Mouse (Mus musculus): ENCODE data around the gene Mmp7. TPM values are rescaled to one million over a fixed set of nuclear protein-coding genes. Genes with fewer than 3 reads are reported as not detected.

Gene Mmp7
- polyA plus RNA-seq, 1 experiment from 2014 or later = 8.8 TPM

DNA sequence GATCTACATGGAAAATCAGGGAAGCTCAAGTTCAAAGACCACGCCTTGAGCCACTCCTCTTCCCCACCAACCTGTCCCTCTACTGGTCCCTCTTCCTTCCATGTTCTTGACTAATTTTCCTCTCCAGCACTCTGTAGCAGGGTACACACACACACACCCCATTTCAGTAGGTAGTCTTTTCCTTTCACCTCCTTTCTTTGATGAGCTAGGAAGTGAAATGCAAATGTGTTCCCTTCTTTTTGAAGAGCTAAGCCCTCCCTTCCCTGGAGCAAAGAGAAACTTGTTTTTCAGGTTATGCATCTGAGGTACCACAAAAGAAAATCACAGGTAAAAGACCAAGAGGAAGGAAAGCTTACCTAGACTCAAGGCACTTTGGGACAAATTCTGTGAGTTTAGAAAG, 29.7 kb downstream of the Mmp7 start:
- Histone ChIP-seq H3K4me3 (ENCODE audit: low read depth, low read length) (no peak overlapping the region), H3K4me1 (replicated peaks; ENCODE audit: control insufficient read depth, insufficient read depth, low read length) (no peaks in the 10 kb centered on the region), H3K9me3 (ENCODE audit: control insufficient read depth) (no peaks in the 10 kb centered on the region), H3K27ac (ENCODE audit: low read depth, low read length) (no peak overlapping the region), H3K9ac (ENCODE audit: low read depth, low read length) (no peak overlapping the region), H3K4me2 (replicated peaks; ENCODE audit: low read depth) (no peak overlapping the region), H3K36me3 (ENCODE audit: control insufficient read depth, insufficient read depth) (no peaks in the 10 kb centered on the region), H3K27me3 (replicated peaks; ENCODE audit: control insufficient read depth, insufficient read depth, low read length) (no peaks in the 10 kb centered on the region)
- 96% methylated on average over 1 of the region's 1 CpGs for WGBS
- TF ChIP-seq CTCF (IDR thresholded peaks at IDR 0.05; ENCODE audit: low read depth) = no peak
- ATAC-seq = no peak

DNA sequence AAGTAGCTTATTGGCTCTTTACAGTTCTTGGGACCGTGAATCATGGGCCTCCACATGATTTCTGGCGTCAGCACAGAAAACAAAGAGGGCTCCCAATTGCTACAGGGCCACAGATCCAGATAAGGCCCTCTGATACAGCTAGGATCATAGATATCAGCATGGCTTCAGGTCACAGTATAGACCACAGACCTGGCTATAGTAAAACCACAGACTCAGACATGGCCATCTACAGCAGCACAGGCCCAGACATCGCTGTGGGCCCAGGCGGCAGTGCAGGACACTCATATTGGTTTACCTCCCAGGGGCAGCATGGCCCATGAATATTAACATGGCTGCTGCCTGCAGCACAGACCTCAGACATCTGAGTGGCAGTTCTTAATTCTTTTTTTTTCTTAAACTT, 37.1 kb downstream of the Mmp7 start:
- ATAC-seq = no peak
- no peak for TF ChIP-seq CTCF (IDR thresholded peaks at IDR 0.05; ENCODE audit: low read depth)
- H3K27me3 ChIP-seq (replicated peaks; ENCODE audit: control insufficient read depth, insufficient read depth, low read length) = no peaks in the 10 kb centered on the region
- no peak overlapping the region for H3K27ac ChIP-seq (ENCODE audit: low read depth, low read length)
- no peaks in the 10 kb centered on the region for H3K4me1 ChIP-seq (replicated peaks; ENCODE audit: control insufficient read depth, insufficient read depth, low read length)
- H3K9ac ChIP-seq (ENCODE audit: low read depth, low read length) = no peak overlapping the region
- no peak overlapping the region for H3K4me3 ChIP-seq (ENCODE audit: low read depth, low read length)
- H3K4me2 ChIP-seq (replicated peaks; ENCODE audit: low read depth) = no peak overlapping the region
- 83% methylated on average over 4 of the region's 4 CpGs for WGBS
- H3K36me3 ChIP-seq (ENCODE audit: control insufficient read depth, insufficient read depth) = no peaks in the 10 kb centered on the region
- no peaks in the 10 kb centered on the region for H3K9me3 ChIP-seq (ENCODE audit: control insufficient read depth)

DNA sequence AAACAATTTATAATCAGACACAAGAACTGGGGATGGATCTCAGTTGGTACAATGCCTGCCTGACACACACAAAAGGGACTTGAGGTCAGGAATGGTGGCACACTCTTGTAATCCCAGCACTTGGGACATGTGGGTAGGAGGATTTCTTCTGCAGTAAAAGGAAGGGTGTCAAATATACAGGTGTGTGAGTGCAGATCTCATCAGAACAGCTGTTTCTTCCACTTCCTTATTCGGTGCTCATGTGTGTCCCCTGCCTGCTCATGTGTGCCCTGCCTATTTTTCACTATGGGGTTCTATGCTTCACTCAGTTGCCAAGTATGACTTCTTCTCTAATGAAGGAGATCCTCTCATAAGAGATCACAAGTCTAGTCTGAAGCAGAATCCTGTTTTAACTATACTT, 50.8 kb downstream of the Mmp7 start:
- H3K9ac ChIP-seq (ENCODE audit: low read depth, low read length) = no peak overlapping the region
- WGBS = 65% methylated on average over 1 of the region's 1 CpGs
- ATAC-seq = no peak

DNA sequence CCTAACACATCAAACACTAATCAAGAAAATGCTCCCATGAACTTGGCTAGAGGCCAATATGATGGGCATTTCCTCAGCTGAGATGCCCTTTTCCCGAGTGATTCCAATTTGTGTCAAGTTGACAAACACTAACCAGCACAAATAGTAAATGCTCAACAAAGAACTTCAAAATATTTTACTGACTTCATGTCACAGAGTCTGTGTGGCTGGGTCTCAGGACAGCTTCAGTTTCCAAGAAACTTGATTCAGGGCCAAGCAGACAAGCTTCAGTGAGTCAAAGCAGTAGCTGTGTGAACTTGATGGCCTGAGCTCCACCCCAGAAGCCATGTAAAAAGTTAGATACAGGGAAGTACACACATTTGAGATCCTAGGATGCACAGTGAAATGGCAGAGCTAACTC, 52.3 kb downstream of the Mmp7 start:
- H3K9me3 ChIP-seq (ENCODE audit: control insufficient read depth) = no peaks in the 10 kb centered on the region
- no peak for ATAC-seq
- no peak overlapping the region for H3K4me2 ChIP-seq (replicated peaks; ENCODE audit: low read depth)
- no peaks in the 10 kb centered on the region for H3K36me3 ChIP-seq (ENCODE audit: control insufficient read depth, insufficient read depth)
- H3K4me1 ChIP-seq (replicated peaks; ENCODE audit: control insufficient read depth, insufficient read depth, low read length) = no peaks in the 10 kb centered on the region
- H3K9ac ChIP-seq (ENCODE audit: low read depth, low read length) = no peak overlapping the region
- no peak for TF ChIP-seq CTCF (IDR thresholded peaks at IDR 0.05; ENCODE audit: low read depth)
- no peaks in the 10 kb centered on the region for H3K27me3 ChIP-seq (replicated peaks; ENCODE audit: control insufficient read depth, insufficient read depth, low read length)
- no peak overlapping the region for H3K4me3 ChIP-seq (ENCODE audit: low read depth, low read length)
- H3K27ac ChIP-seq (ENCODE audit: low read depth, low read length) = no peak overlapping the region
- 56% methylated on average over 1 of the region's 1 CpGs for WGBS

More for the DNA sequence above, 50.8 kb downstream of the Mmp7 start:
- Histone ChIP-seq H3K9me3 (ENCODE audit: control insufficient read depth) (no peaks in the 10 kb centered on the region), H3K4me3 (ENCODE audit: low read depth, low read length) (no peak overlapping the region), H3K27ac (ENCODE audit: low read depth, low read length) (no peak overlapping the region), H3K4me1 (replicated peaks; ENCODE audit: control insufficient read depth, insufficient read depth, low read length) (no peaks in the 10 kb centered on the region), H3K27me3 (replicated peaks; ENCODE audit: control insufficient read depth, insufficient read depth, low read length) (no peaks in the 10 kb centered on the region), H3K4me2 (replicated peaks; ENCODE audit: low read depth) (no peak overlapping the region), H3K36me3 (ENCODE audit: control insufficient read depth, insufficient read depth) (no peaks in the 10 kb centered on the region)
- TF ChIP-seq CTCF (IDR thresholded peaks at IDR 0.05; ENCODE audit: low read depth) = no peak

DNA sequence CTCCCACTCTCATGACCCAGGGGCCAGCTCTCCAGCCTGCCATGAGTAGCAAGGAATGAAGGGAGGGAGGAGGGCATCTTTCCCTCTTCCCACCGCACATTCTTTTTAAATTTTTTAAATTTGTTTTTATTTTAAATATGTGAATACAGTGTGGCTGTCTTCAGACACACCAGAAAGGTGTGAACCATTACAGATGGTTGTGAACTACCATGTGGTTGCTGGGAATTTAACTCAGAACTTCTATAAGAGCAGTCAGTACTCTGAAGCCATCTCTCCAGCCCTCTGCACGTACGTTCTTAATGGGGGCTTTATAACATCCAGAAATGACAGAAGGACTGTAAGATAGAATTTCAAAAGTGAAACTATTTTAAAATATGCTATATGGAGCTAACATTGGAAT, 57.0 kb downstream of the Mmp7 start:
- Histone ChIP-seq H3K4me3 (ENCODE audit: low read depth, low read length) (no peak overlapping the region), H3K9ac (ENCODE audit: low read depth, low read length) (no peak overlapping the region), H3K36me3 (ENCODE audit: control insufficient read depth, insufficient read depth) (no peaks in the 10 kb centered on the region), H3K4me1 (replicated peaks; ENCODE audit: control insufficient read depth, insufficient read depth, low read length) (no peaks in the 10 kb centered on the region), H3K27me3 (replicated peaks; ENCODE audit: control insufficient read depth, insufficient read depth, low read length) (no peaks in the 10 kb centered on the region), H3K9me3 (ENCODE audit: control insufficient read depth) (no peaks in the 10 kb centered on the region), H3K4me2 (replicated peaks; ENCODE audit: low read depth) (no peak overlapping the region), H3K27ac (ENCODE audit: low read depth, low read length) (no peak overlapping the region)
- no peak for ATAC-seq
- 84% methylated on average over 3 of the region's 3 CpGs for WGBS
- TF ChIP-seq CTCF (IDR thresholded peaks at IDR 0.05; ENCODE audit: low read depth) = no peak

Other genes starting within 250 kb of the Mmp7 start
- 0.07 TPM in 1 of 2 replicates, not detected in the other for gene Mmp3, start 246.3 kb upstream of the Mmp7 start, polyA plus RNA-seq (2015; fragmentation: Nextera tagmentation; extraction: Ambion mirVana)
- 6.9 and 8.5 TPM in 2 replicates for gene Mmp10, start 189.7 kb upstream of the Mmp7 start, polyA plus RNA-seq (2015; fragmentation: Nextera tagmentation; extraction: Ambion mirVana)
- gene Mmp8, start 133.6 kb upstream of the Mmp7 start, polyA plus RNA-seq (2015; fragmentation: Nextera tagmentation; extraction: Ambion mirVana) = 0.05 and 0.09 TPM in 2 replicates
- gene Mmp27, start 120.7 kb upstream of the Mmp7 start, polyA plus RNA-seq (2015; fragmentation: Nextera tagmentation; extraction: Ambion mirVana) = 0.14 and 0.26 TPM in 2 replicates
- 0.09 TPM in 1 of 2 replicates, not detected in the other for gene Mmp20, start 63.9 kb upstream of the Mmp7 start, polyA plus RNA-seq (2015; fragmentation: Nextera tagmentation; extraction: Ambion mirVana)
- 32.8 and 36.5 TPM in 2 replicates for gene Tmem123, start 72.0 kb downstream of the Mmp7 start, polyA plus RNA-seq (2015; fragmentation: Nextera tagmentation; extraction: Ambion mirVana)
- 18.4 and 18.5 TPM in 2 replicates for gene Birc2, start 145.0 kb downstream of the Mmp7 start, polyA plus RNA-seq (2015; fragmentation: Nextera tagmentation; extraction: Ambion mirVana)
- gene Birc3, start 181.1 kb downstream of the Mmp7 start, polyA plus RNA-seq (2015; fragmentation: Nextera tagmentation; extraction: Ambion mirVana) = 8.2 and 8.6 TPM in 2 replicates